Mouse (Mus musculus) natural killer cell, adult 2 months (primary cell): ENCODE measurements around the gene Fto.

Source experiments
- DNase-seq, 2 experiments: peaks; one replicate each; pipeline ENCODE4 v3.0.0; 2022; ENCODE audit warnings: low spot score in 2 of 2

Fto gene

GRCm38 (mm10) chr8:91657381-91657780 is 344.1 kb downstream of the Fto start:
- no peak for DNase-seq

GRCm38 (mm10) chr8:91660879-91661278 is 347.6 kb downstream of the Fto start:
- no peak for DNase-seq

- DNase-seq: no peak
Observed at GRCm38 (mm10) chr8:91669461-91670071, 356.2 kb downstream of the Fto start.

- no peak for DNase-seq
Observed at GRCm38 (mm10) chr8:91676928-91677327, 363.6 kb downstream of the Fto start.

- no peak for DNase-seq
Observed at GRCm38 (mm10) chr8:91679451-91679850, 366.1 kb downstream of the Fto start.

- DNase-seq: no peak
Observed at GRCm38 (mm10) chr8:91680125-91680524, 366.8 kb downstream of the Fto start.

- DNase-seq: no peak
Observed at GRCm38 (mm10) chr8:91684596-91685317, 371.4 kb downstream of the Fto start.

GRCm38 (mm10) chr8:91685408-91685807 is 372.1 kb downstream of the Fto start:
- no peak for DNase-seq

GRCm38 (mm10) chr8:91692056-91692721 is 378.9 kb downstream of the Fto start:
- no peak for DNase-seq

- DNase-seq: no peak
Observed at GRCm38 (mm10) chr8:91706533-91706932, 393.2 kb downstream of the Fto start.

GRCm38 (mm10) chr8:91708661-91709060 is 395.3 kb downstream of the Fto start:
- no peak for DNase-seq

GRCm38 (mm10) chr8:91709768-91710167 is 396.4 kb downstream of the Fto start:
- DNase-seq: no peak

GRCm38 (mm10) chr8:91711202-91711601 is 397.9 kb downstream of the Fto start:
- DNase-seq: no peak

GRCm38 (mm10) chr8:91711981-91712598 is 398.8 kb downstream of the Fto start:
- DNase-seq: no peak

GRCm38 (mm10) chr8:91712731-91713569 is 399.6 kb downstream of the Fto start:
- DNase-seq: no peak

GRCm38 (mm10) chr8:91713677-91714312 is 400.5 kb downstream of the Fto start:
- no peak for DNase-seq

- DNase-seq: no peak
Observed at GRCm38 (mm10) chr8:91714733-91715132, 401.4 kb downstream of the Fto start.

- DNase-seq: no peak
Observed at GRCm38 (mm10) chr8:91715387-91716085, 402.2 kb downstream of the Fto start.
